Mouse (Mus musculus): ENCODE results near the gene Fgfr2. TPM values are rescaled to one million over a fixed set of nuclear protein-coding genes. Genes with fewer than 3 reads are reported as not detected.
"Not testable (repeated sequence)": the region's sequence is repeated elsewhere in the genome, so short reads cannot be mapped to it uniquely, and the experiment has no call there.

The Fgfr2 gene
- polyA plus RNA-seq, 1 experiment: 14.7 TPM

GRCm38 (mm10) chr7:132669999-132670862 is 452.9 kb downstream of the Fgfr2 start:
- Histone ChIP-seq H3K27me3 (ENCODE audit: control insufficient read depth, insufficient read depth, low read length) (no peaks in the 10 kb centered on the region), H3K36me3 (ENCODE audit: control insufficient read depth, insufficient read depth, low read length) (no peaks in the 10 kb centered on the region), H3K27ac (ENCODE audit: insufficient read depth, low read depth, low read length) (peak overlapping the region; percentile 31), H3K4me3 (ENCODE audit: low read depth, low read length) (no peak overlapping the region), H3K4me1 (ENCODE audit: control insufficient read depth, insufficient read depth, insufficient read length, low read length) (peaks cover 33% of the 10 kb centered on the region)
- 75% methylated on average over 20 of the region's 20 CpGs for WGBS
- no peak for TF ChIP-seq POLR2A (IDR thresholded peaks at IDR 0.05; ENCODE audit: low read depth, low read length)
- no peak for TF ChIP-seq CTCF (IDR thresholded peaks at IDR 0.05; ENCODE audit: extremely low read depth, insufficient read length, insufficient replicate concordance, low read depth, low read length)

- TF ChIP-seq POLR2A (IDR thresholded peaks at IDR 0.05; ENCODE audit: low read depth, low read length): no peak
- no peak for TF ChIP-seq CTCF (IDR thresholded peaks at IDR 0.05; ENCODE audit: extremely low read depth, insufficient read length, insufficient replicate concordance, low read depth, low read length)
- 74% methylated on average over 2 of the region's 2 CpGs for WGBS
Observed at GRCm38 (mm10) chr7:132668604-132669003, 454.5 kb downstream of the Fgfr2 start.

GRCm38 (mm10) chr7:132666516-132666915 is 456.6 kb downstream of the Fgfr2 start:
- H3K36me3 ChIP-seq (ENCODE audit: control insufficient read depth, insufficient read depth, low read length): no peaks in the 10 kb centered on the region
- peaks cover 14% of the 10 kb centered on the region; the same call in 1 of the 2 replicates for H3K4me1 ChIP-seq (ENCODE audit: control insufficient read depth, insufficient read depth, insufficient read length, low read length)
- WGBS: 91% methylated on average over 4 of the region's 4 CpGs
- no peaks in the 10 kb centered on the region for H3K27me3 ChIP-seq (ENCODE audit: control insufficient read depth, insufficient read depth, low read length)
- TF ChIP-seq POLR2A (IDR thresholded peaks at IDR 0.05; ENCODE audit: low read depth, low read length) (no peak), CTCF (IDR thresholded peaks at IDR 0.05; ENCODE audit: extremely low read depth, insufficient read length, insufficient replicate concordance, low read depth, low read length) (no peak)
- no peak overlapping the region for H3K27ac ChIP-seq (ENCODE audit: insufficient read depth, low read depth, low read length)
- H3K4me3 ChIP-seq (ENCODE audit: low read depth, low read length): no peak overlapping the region

More at GRCm38 (mm10) chr7:132668604-132669003, 454.5 kb downstream of the Fgfr2 start:
- H3K27me3 ChIP-seq (ENCODE audit: control insufficient read depth, insufficient read depth, low read length): no peaks in the 10 kb centered on the region
- no peak overlapping the region for H3K4me3 ChIP-seq (ENCODE audit: low read depth, low read length)
- H3K36me3 ChIP-seq (ENCODE audit: control insufficient read depth, insufficient read depth, low read length): no peaks in the 10 kb centered on the region
- H3K27ac ChIP-seq (ENCODE audit: insufficient read depth, low read depth, low read length): no peak overlapping the region
- peaks cover 26% of the 10 kb centered on the region; the same call in 1 of the 2 replicates for H3K4me1 ChIP-seq (ENCODE audit: control insufficient read depth, insufficient read depth, insufficient read length, low read length)

GRCm38 (mm10) chr7:132665664-132666382 is 457.3 kb downstream of the Fgfr2 start:
- 91% methylated on average over 8 of the region's 8 CpGs for WGBS
- Histone ChIP-seq H3K36me3 (ENCODE audit: control insufficient read depth, insufficient read depth, low read length) (no peaks in the 10 kb centered on the region), H3K4me1 (ENCODE audit: control insufficient read depth, insufficient read depth, insufficient read length, low read length) (peaks cover 8% of the 10 kb centered on the region; the same call in 1 of the 2 replicates), H3K27me3 (ENCODE audit: control insufficient read depth, insufficient read depth, low read length) (no peaks in the 10 kb centered on the region), H3K4me3 (ENCODE audit: low read depth, low read length) (no peak overlapping the region), H3K27ac (ENCODE audit: insufficient read depth, low read depth, low read length) (no peak overlapping the region)
- no peak for TF ChIP-seq POLR2A (IDR thresholded peaks at IDR 0.05; ENCODE audit: low read depth, low read length)
- TF ChIP-seq CTCF (IDR thresholded peaks at IDR 0.05; ENCODE audit: extremely low read depth, insufficient read length, insufficient replicate concordance, low read depth, low read length): no peak

- Histone ChIP-seq H3K27ac (ENCODE audit: insufficient read depth, low read depth, low read length) (no peak overlapping the region), H3K4me1 (ENCODE audit: control insufficient read depth, insufficient read depth, insufficient read length, low read length) (peaks cover under 1% of the 10 kb centered on the region; the same call in 1 of the 2 replicates), H3K27me3 (ENCODE audit: control insufficient read depth, insufficient read depth, low read length) (no peaks in the 10 kb centered on the region), H3K4me3 (ENCODE audit: low read depth, low read length) (no peak overlapping the region), H3K36me3 (ENCODE audit: control insufficient read depth, insufficient read depth, low read length) (no peaks in the 10 kb centered on the region)
- TF ChIP-seq CTCF (IDR thresholded peaks at IDR 0.05; ENCODE audit: extremely low read depth, insufficient read length, insufficient replicate concordance, low read depth, low read length) (no peak), POLR2A (IDR thresholded peaks at IDR 0.05; ENCODE audit: low read depth, low read length) (no peak)
- WGBS: 77% methylated on average over 6 of the region's 6 CpGs
Observed at GRCm38 (mm10) chr7:132664815-132665214, 458.3 kb downstream of the Fgfr2 start.

GRCm38 (mm10) chr7:132662831-132663230 is 460.3 kb downstream of the Fgfr2 start:
- H3K4me3 ChIP-seq (ENCODE audit: low read depth, low read length); H3K36me3 ChIP-seq (ENCODE audit: control insufficient read depth, insufficient read depth, low read length); H3K4me1 ChIP-seq (ENCODE audit: control insufficient read depth, insufficient read depth, insufficient read length, low read length); H3K27ac ChIP-seq (ENCODE audit: insufficient read depth, low read depth, low read length); H3K27me3 ChIP-seq (ENCODE audit: control insufficient read depth, insufficient read depth, low read length): not testable (repeated sequence)
- 75% methylated on average over 6 of the region's 6 CpGs for WGBS

DNA sequence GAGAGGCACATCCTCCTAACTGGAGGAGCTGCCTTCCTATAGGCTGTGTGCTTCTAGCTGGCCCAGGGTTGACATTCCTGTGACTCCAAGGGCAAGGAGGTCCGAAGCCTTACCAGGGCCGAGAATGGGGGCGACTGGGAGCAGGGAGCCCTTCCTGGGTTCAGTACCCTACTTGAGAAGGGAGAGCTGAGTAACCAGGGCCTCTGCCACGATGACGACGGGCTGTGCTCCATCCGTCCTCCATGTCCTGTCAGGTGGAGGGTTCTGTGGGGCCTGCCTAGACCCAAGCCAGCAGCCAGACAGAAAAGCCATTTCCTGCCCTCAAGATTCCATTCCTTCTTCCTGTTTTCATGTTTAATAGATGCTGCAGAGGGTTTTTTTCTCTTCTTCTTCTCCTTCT is 463.5 kb downstream of the Fgfr2 start:
- WGBS: 73% methylated on average over 7 of the region's 7 CpGs
- no peaks in the 10 kb centered on the region for H3K27me3 ChIP-seq (ENCODE audit: control insufficient read depth, insufficient read depth, low read length)
- no peaks in the 10 kb centered on the region for H3K36me3 ChIP-seq (ENCODE audit: control insufficient read depth, insufficient read depth, low read length)
- peaks cover 16% of the 10 kb centered on the region for H3K4me1 ChIP-seq (ENCODE audit: control insufficient read depth, insufficient read depth, insufficient read length, low read length)
- H3K4me3 ChIP-seq (ENCODE audit: low read depth, low read length): no peak overlapping the region
- TF ChIP-seq CTCF (IDR thresholded peaks at IDR 0.05; ENCODE audit: extremely low read depth, insufficient read length, insufficient replicate concordance, low read depth, low read length): no peak
- TF ChIP-seq POLR2A (IDR thresholded peaks at IDR 0.05; ENCODE audit: low read depth, low read length): no peak
- H3K27ac ChIP-seq (ENCODE audit: insufficient read depth, low read depth, low read length): no peak overlapping the region

All from small intestine, adult 2 months (tissue).